Mouse (Mus musculus) hindbrain, embryonic 12.5 days (tissue): ENCODE measurements around the gene Slc13a1. TPM values are rescaled to one million over a fixed set of nuclear protein-coding genes. Genes with fewer than 3 reads are reported as not detected.
A peak's percentile ranks its signal among the peaks of the same experiment; 100 is the strongest.

Experiments
- ATAC-seq: fragments of 200-750 bp; cut with Nextera tagmentation; 2 replicates; pipeline ENCODE4 v1.8.0; 2017; ENCODE audit warnings: moderate TSS enrichment; ENCODE audit not compliant: low FRiP score
- H3K27ac ChIP-seq: fragments of 300-500 bp; sonication (generic); 2 replicates; pipeline ENCODE4 v1.5.1; 2016; ENCODE audit warnings: mild to moderate bottlenecking
- H3K27me3 ChIP-seq: fragments of 300-500 bp; sonication (generic); 2 replicates; pipeline ENCODE4 v1.6.1; 2016; ENCODE audit warnings: mild to moderate bottlenecking
- H3K36me3 ChIP-seq: fragments of 300-500 bp; sonication (generic); 2 replicates; pipeline ENCODE4 v1.6.1; 2016; ENCODE audit warnings: mild to moderate bottlenecking
- H3K4me1 ChIP-seq: fragments of 300-500 bp; sonication (generic); 2 replicates; pipeline ENCODE4 v1.6.1; 2016
- H3K4me2 ChIP-seq: fragments of 300-500 bp; sonication (generic); replicated peaks from 2 replicates; pipeline ENCODE4 v1.6.1; 2016; ENCODE audit warnings: mild to moderate bottlenecking
- H3K4me3 ChIP-seq: fragments of 300-500 bp; sonication (generic); 2 replicates; pipeline ENCODE4 v1.5.1; 2016; ENCODE audit warnings: mild to moderate bottlenecking
- H3K9ac ChIP-seq: fragments of 300-500 bp; sonication (generic); 2 replicates; pipeline ENCODE4 v1.6.1; 2016; ENCODE audit warnings: mild to moderate bottlenecking, moderate library complexity
- H3K9me3 ChIP-seq: fragments of 300-500 bp; sonication (generic); replicated peaks from 2 replicates; pipeline ENCODE4 v1.6.1; 2016; ENCODE audit warnings: mild to moderate bottlenecking
- WGBS: fragments of 180-500 bp; shearing (Covaris S2); methylation state at CpG from one replicate; pipeline ENCODE4 v1.1.7; 2016; 5-methylcytosine and 5-hydroxymethylcytosine counted together
- polyA plus RNA-seq: library from polyadenylated mRNA; unstranded; fragments of >200 nt; fragmentation: Nextera tagmentation; extraction: Ambion mirVana; gene quantifications from 2 replicates; pipeline ENCODE4 v1.2.1, GENCODE M21; 2016

Gene Slc13a1
- polyA plus RNA-seq, 1 experiment from 2014 or later = 0.13 TPM

DNA sequence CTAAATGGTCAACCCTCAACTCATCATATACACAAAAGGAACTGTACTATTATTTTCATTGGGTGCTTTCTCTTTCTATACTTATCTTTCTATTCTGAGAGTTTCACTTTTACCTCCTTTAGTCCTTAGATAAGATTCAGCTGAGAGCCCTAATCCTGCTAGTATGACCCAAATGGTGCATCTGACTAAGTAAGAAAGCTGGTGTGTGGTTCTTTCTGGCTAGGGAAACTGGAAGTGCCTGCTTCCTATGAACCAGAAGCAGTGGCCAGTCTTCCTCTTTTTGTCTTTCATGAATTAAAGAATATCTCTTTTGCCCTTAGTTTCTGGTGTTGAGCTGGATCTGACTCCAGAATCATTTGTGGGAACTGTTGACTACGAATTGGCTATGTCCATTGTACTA, 8.1 kb downstream of the Slc13a1 start:
- H3K27me3 ChIP-seq = no peaks in the 10 kb centered on the region
- H3K9ac ChIP-seq = no peak overlapping the region
- no peaks in the 10 kb centered on the region for H3K36me3 ChIP-seq
- no peak for ATAC-seq
- no peak overlapping the region for H3K4me3 ChIP-seq
- WGBS = 83% methylated on average over 1 of the region's 1 CpGs
- no peaks in the 10 kb centered on the region for H3K9me3 ChIP-seq
- no peak overlapping the region for H3K4me2 ChIP-seq
- H3K27ac ChIP-seq = no peak overlapping the region
- H3K4me1 ChIP-seq = no peaks in the 10 kb centered on the region

DNA sequence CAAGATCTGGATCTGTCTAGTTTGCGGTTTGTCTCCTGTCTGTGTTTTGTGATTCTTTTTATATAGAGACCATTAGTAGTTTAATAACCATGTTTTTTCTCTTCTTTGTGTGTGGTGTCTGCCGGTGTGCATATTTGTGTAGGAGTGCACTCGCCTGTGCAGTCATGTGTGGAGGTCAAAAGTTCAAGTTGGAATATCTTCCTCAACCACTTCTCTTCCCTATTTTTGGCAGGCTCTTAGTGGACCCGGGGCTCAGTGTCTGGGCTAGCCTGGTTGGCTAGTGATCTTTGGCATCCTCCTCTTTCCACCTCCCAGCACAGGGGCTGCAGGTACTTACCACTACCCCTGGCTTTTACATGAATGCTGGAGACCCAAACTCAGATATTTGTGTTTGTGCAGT, 13.0 kb downstream of the Slc13a1 start:
- Histone ChIP-seq H3K9me3 (no peaks in the 10 kb centered on the region), H3K27ac (no peak overlapping the region), H3K4me1 (no peaks in the 10 kb centered on the region), H3K9ac (no peak overlapping the region), H3K27me3 (no peaks in the 10 kb centered on the region), H3K4me3 (no peak overlapping the region), H3K36me3 (no peaks in the 10 kb centered on the region), H3K4me2 (no peak overlapping the region)
- WGBS = 64% methylated on average over 4 of the region's 4 CpGs
- no peak for ATAC-seq

GRCm38 (mm10) chr6:24132951-24133350, 34.9 kb downstream of the Slc13a1 start:
- ATAC-seq = no peak
- H3K27me3 ChIP-seq = no peaks in the 10 kb centered on the region
- H3K9me3 ChIP-seq = no peaks in the 10 kb centered on the region
- no peak overlapping the region for H3K4me2 ChIP-seq
- WGBS = 92% methylated on average over 4 of the region's 4 CpGs
- H3K36me3 ChIP-seq = no peaks in the 10 kb centered on the region
- H3K4me3 ChIP-seq = no peak overlapping the region
- H3K9ac ChIP-seq = no peak overlapping the region
- H3K27ac ChIP-seq = no peak overlapping the region
- H3K4me1 ChIP-seq = no peaks in the 10 kb centered on the region

DNA sequence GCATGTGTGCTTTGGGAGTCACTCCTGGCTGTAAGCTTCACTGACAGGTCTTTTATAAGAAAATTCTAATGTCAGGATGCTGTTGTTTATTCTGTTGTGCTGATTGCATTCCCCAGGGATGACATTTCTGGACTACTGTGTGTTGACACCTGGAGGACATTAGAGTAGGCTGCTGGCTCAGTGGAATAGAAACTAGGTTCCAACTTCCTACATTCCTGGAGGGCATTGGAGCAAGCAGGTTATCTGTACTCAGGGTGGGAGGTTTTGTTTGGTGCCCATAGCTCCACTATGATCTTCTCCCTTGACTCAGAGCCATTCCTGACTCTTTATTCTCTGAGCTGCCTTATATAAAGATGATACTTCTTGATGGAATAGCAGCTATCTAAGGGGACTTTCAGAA, 45.3 kb downstream of the Slc13a1 start:
- H3K27me3 ChIP-seq = no peaks in the 10 kb centered on the region
- no peak overlapping the region for H3K9ac ChIP-seq
- no peak overlapping the region for H3K27ac ChIP-seq
- no peaks in the 10 kb centered on the region for H3K9me3 ChIP-seq
- ATAC-seq = no peak
- H3K4me3 ChIP-seq = no peak overlapping the region
- H3K4me1 ChIP-seq = no peaks in the 10 kb centered on the region
- H3K4me2 ChIP-seq = no peak overlapping the region
- no peaks in the 10 kb centered on the region for H3K36me3 ChIP-seq

GRCm38 (mm10) chr6:24111614-24112013, 56.3 kb downstream of the Slc13a1 start:
- Histone ChIP-seq H3K4me2 (no peak overlapping the region), H3K27ac (no peak overlapping the region), H3K9me3 (0 out of 2 replicates have a peak, but pooled peaks cover 3% of the 10 kb centered on the region), H3K9ac (no peak overlapping the region), H3K4me3 (no peak overlapping the region), H3K4me1 (no peaks in the 10 kb centered on the region), H3K27me3 (no peaks in the 10 kb centered on the region), H3K36me3 (no peaks in the 10 kb centered on the region)
- ATAC-seq = no peak
- 89% methylated on average over 8 of the region's 8 CpGs for WGBS

- Histone ChIP-seq H3K9me3 (0 out of 2 replicates have a peak, but pooled peaks cover 3% of the 10 kb centered on the region), H3K4me3 (no peak overlapping the region), H3K27me3 (no peaks in the 10 kb centered on the region), H3K27ac (no peak overlapping the region), H3K4me1 (peaks cover 8% of the 10 kb centered on the region), H3K36me3 (no peaks in the 10 kb centered on the region), H3K4me2 (no peak overlapping the region), H3K9ac (no peak overlapping the region)
- no peak for ATAC-seq
- WGBS = 93% methylated on average over 4 of the region's 4 CpGs
Measured at GRCm38 (mm10) chr6:24108471-24108870, 59.4 kb downstream of the Slc13a1 start.

DNA sequence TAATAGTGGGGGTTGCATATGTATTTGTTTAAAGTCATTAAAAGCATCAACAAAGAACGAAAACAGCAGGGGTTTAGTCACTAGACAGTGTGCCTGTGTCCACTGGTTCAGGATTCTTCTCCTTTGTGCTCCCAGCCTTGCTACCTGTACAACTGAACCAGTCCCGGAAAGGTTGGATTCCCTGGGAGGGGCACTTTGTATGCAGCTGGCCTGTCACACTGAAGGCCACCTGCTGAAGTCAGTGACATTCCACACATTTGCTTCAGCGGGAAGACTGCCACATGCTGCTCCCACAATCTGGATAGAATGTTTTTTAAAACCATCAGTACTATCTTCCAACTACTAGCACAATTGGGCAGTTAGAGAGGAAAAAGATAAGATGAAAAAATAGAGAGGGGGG, 61.7 kb downstream of the Slc13a1 start:
- H3K4me3 ChIP-seq = no peak overlapping the region
- H3K27ac ChIP-seq = no peak overlapping the region
- no peak overlapping the region for H3K9ac ChIP-seq
- H3K4me1 ChIP-seq = peaks cover 8% of the 10 kb centered on the region
- H3K36me3 ChIP-seq = no peaks in the 10 kb centered on the region
- no peak overlapping the region for H3K4me2 ChIP-seq
- whole genome bisulfite sequencing = 16% methylated on average over 3 of the region's 3 CpGs
- peak; percentile 69 for ATAC-seq
- 0 out of 2 replicates have a peak, but pooled peaks cover 3% of the 10 kb centered on the region for H3K9me3 ChIP-seq
- no peaks in the 10 kb centered on the region for H3K27me3 ChIP-seq

GRCm38 (mm10) chr6:24105681-24106080, 62.2 kb downstream of the Slc13a1 start:
- Histone ChIP-seq H3K27ac (no peak overlapping the region), H3K9ac (no peak overlapping the region), H3K4me2 (no peak overlapping the region), H3K4me1 (peaks cover 8% of the 10 kb centered on the region), H3K27me3 (no peaks in the 10 kb centered on the region), H3K9me3 (0 out of 2 replicates have a peak, but pooled peaks cover 3% of the 10 kb centered on the region), H3K36me3 (no peaks in the 10 kb centered on the region), H3K4me3 (no peak overlapping the region)
- peak; percentile 90 for ATAC-seq
- 24% methylated on average over 5 of the region's 5 CpGs for WGBS

GRCm38 (mm10) chr6:24101281-24101680, 66.6 kb downstream of the Slc13a1 start:
- H3K36me3 ChIP-seq = no peaks in the 10 kb centered on the region
- ATAC-seq = no peak
- no peak overlapping the region for H3K27ac ChIP-seq
- H3K4me3 ChIP-seq = no peak overlapping the region
- H3K4me2 ChIP-seq = no peak overlapping the region
- peaks cover 8% of the 10 kb centered on the region for H3K4me1 ChIP-seq
- no peaks in the 10 kb centered on the region for H3K9me3 ChIP-seq
- no peaks in the 10 kb centered on the region for H3K27me3 ChIP-seq
- WGBS = 89% methylated on average over 1 of the region's 1 CpGs
- no peak overlapping the region for H3K9ac ChIP-seq

DNA sequence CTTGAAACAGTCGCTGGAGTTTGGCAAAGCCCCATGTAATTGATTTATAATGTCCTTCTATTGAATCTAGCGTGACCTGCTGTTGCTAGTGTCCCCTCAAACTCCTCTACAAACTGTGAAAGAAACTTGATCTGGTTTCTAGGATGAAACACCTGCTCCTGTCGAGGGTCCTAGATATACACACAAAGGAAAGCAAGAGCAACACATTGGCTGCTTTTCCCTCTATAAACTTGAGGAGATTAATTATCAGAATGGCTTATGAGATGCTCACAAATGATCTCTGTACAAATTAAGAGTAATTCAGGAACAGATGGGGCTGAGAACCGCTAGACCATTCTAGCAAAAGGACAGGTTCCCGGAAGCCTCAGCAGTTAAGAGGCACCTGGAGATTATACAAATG, 67.2 kb downstream of the Slc13a1 start:
- no peak overlapping the region for H3K27ac ChIP-seq
- no peaks in the 10 kb centered on the region for H3K27me3 ChIP-seq
- no peak overlapping the region for H3K4me3 ChIP-seq
- H3K4me2 ChIP-seq = no peak overlapping the region
- peaks cover 2% of the 10 kb centered on the region; the same call in 1 of the 2 replicates for H3K4me1 ChIP-seq
- no peak for ATAC-seq
- no peaks in the 10 kb centered on the region for H3K9me3 ChIP-seq
- WGBS = 45% methylated on average over 5 of the region's 5 CpGs
- no peak overlapping the region for H3K9ac ChIP-seq
- no peaks in the 10 kb centered on the region for H3K36me3 ChIP-seq

DNA sequence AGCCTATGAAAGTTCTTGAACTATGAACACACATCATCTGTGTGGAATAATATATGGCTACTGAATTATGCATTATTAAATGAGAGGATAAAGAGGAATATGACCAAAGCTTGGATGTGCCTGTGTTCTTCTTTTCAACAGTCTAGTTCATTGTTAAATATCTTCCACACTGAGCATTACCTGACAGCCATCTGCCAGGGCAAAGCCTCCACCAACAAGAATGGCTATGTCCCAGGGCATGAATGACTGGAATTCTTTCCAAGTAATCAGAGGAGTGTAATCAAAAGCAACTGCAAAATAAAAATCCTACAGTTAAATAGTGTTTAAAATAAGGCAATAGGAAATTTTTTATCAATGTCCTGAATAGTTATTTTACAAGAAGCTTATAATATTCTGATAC, 70.5 kb downstream of the Slc13a1 start:
- ATAC-seq = no peak
- Histone ChIP-seq H3K9ac (no peak overlapping the region), H3K27me3 (no peaks in the 10 kb centered on the region), H3K4me2 (no peak overlapping the region), H3K27ac (no peak overlapping the region), H3K4me3 (no peak overlapping the region), H3K9me3 (no peaks in the 10 kb centered on the region), H3K36me3 (no peaks in the 10 kb centered on the region), H3K4me1 (no peaks in the 10 kb centered on the region)

DNA sequence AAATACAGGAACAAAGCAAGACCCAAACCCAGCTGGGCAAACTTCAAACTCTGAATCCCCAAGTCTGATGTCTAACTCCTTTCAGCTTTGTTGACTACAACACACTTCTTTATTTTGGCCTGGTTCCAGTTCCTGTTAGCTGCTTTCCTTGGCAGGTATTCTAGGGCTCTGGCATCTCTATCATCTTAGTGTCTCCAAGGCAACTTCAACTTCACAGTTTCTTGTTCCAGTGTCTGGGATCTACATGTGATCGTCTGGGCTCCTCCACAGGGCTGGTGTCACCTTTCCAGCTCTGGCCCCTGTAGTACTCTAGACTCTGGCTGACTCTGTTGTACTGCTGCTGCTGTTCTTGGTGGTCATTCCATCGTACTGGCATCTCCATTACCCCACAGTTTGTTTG, 91.8 kb downstream of the Slc13a1 start:
- WGBS = 84% methylated on average over 2 of the region's 2 CpGs

DNA sequence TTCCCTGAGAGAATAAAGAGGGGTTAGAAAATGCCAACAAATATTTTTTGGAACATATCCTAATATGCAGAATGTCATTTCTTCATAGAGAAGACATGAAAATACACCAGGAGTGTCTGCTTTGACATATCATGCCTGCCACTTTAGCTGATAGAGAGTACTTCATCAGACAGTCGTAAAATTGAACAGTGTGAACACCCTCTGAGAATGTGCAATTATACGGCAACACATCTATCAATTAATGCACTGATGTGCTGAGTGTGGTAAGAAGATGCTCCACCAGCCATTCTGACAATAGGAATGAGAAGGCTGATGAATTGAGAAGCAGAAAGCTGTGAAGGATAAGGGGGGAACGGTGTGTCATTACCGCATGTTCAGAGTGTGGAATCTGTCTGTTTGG, 95.1 kb downstream of the Slc13a1 start:
- 79% methylated on average over 4 of the region's 4 CpGs for WGBS
- Histone ChIP-seq H3K4me3 (no peak overlapping the region), H3K36me3 (no peaks in the 10 kb centered on the region), H3K9me3 (no peaks in the 10 kb centered on the region), H3K4me2 (no peak overlapping the region), H3K9ac (no peak overlapping the region), H3K27ac (no peak overlapping the region), H3K4me1 (no peaks in the 10 kb centered on the region), H3K27me3 (no peaks in the 10 kb centered on the region)
- ATAC-seq = no peak

More for the DNA sequence above, 91.8 kb downstream of the Slc13a1 start:
- Histone ChIP-seq H3K9ac (no peak overlapping the region), H3K9me3 (no peaks in the 10 kb centered on the region), H3K27ac (no peak overlapping the region), H3K4me1 (no peaks in the 10 kb centered on the region), H3K4me3 (no peak overlapping the region), H3K27me3 (no peaks in the 10 kb centered on the region), H3K4me2 (no peak overlapping the region), H3K36me3 (no peaks in the 10 kb centered on the region)
- ATAC-seq = no peak

- no peak for ATAC-seq
- no peak overlapping the region for H3K9ac ChIP-seq
- H3K27ac ChIP-seq = no peak overlapping the region
- no peaks in the 10 kb centered on the region for H3K4me1 ChIP-seq
- WGBS = 92% methylated on average over 3 of the region's 3 CpGs
- no peaks in the 10 kb centered on the region for H3K27me3 ChIP-seq
- no peaks in the 10 kb centered on the region for H3K9me3 ChIP-seq
- no peak overlapping the region for H3K4me3 ChIP-seq
- H3K36me3 ChIP-seq = no peaks in the 10 kb centered on the region
- no peak overlapping the region for H3K4me2 ChIP-seq
Measured at GRCm38 (mm10) chr6:24059754-24060153, 108.1 kb downstream of the Slc13a1 start.
